9 mouse cellular contexts compared by ENCODE assay signal in genomic region chr1:138571565-138572361, GRCm38 (mm10). TPM values are rescaled to one million over a fixed set of nuclear protein-coding genes. Genes with fewer than 3 reads are reported as not detected.
A peak's percentile ranks its signal among the peaks of the same experiment; 100 is the strongest.
DNase-seq lines count a peak whose midpoint lies in the region; ATAC-seq and TF ChIP-seq lines count a peak whose summit lies in the region.
"Had no signal": no experiment of that assay in that cellular context is flagged by ENCODE, and none has a peak within 500 bp of the region (broad histone marks: within the 10 kb centered on the region; RNA-seq: fewer than 3 reads in every experiment).

No protein-coding gene starts in this region.

- peak overlapping the region; percentile 58 for H3K4me2 ChIP-seq in heart, embryonic 16.5 days (ENCODE audit: low read depth, low read length)

- no peaks in the 10 kb centered on the region for H3K9me3 ChIP-seq in embryonic facial prominence, embryonic 10.5 days
- H3K9me3 ChIP-seq in heart, embryonic 16.5 days (replicated peaks; ENCODE audit: control insufficient read depth, low read length) = no peaks in the 10 kb centered on the region

- ATAC-seq in frontal cortex, adult (ENCODE audit: low TSS enrichment) = peak; percentile 41; the same call in 1 of the 2 replicates
- peak; percentile 55; the same call in 1 of the 2 replicates for ATAC-seq in heart, embryonic 16.5 days (replicated peaks; ENCODE audit: extremely low read depth, insufficient read depth, low FRiP score)

- H3K36me3 ChIP-seq in embryonic facial prominence, embryonic 10.5 days (replicated peaks) = no peaks in the 10 kb centered on the region
- no peaks in the 10 kb centered on the region for H3K36me3 ChIP-seq in heart, embryonic 16.5 days (ENCODE audit: control insufficient read depth, insufficient read depth)

- TF ChIP-seq CTCF in cerebellum, adult 2 months (IDR thresholded peaks at IDR 0.05; ENCODE audit: borderline replicate concordance, insufficient read depth, low read depth, low read length) = no peak

- H3K9ac ChIP-seq in heart, embryonic 16.5 days (ENCODE audit: low read length) = peak overlapping the region; percentile 60

- H3K4me3 ChIP-seq in embryonic facial prominence, embryonic 10.5 days = peak overlapping the region; percentile 14; the same call in 1 of the 2 replicates
- peak overlapping the region; percentile 27 for H3K4me3 ChIP-seq in heart, embryonic 16.5 days (ENCODE audit: low read length)
- no peak overlapping the region for H3K4me3 ChIP-seq in cerebellum, adult 2 months (replicated peaks; ENCODE audit: insufficient read depth, low read depth, low read length)

- peak overlapping the region; percentile 55; the same call in 1 of the 2 replicates for H3K27ac ChIP-seq in embryonic facial prominence, embryonic 10.5 days (replicated peaks)
- H3K27ac ChIP-seq in heart, embryonic 16.5 days (ENCODE audit: low read length) = peak overlapping the region; percentile 79
- no peak overlapping the region for H3K27ac ChIP-seq in cerebellum, adult 2 months (ENCODE audit: insufficient read depth, low read length)

- H3K4me1 ChIP-seq in embryonic facial prominence, embryonic 10.5 days = peaks cover 16% of the 10 kb centered on the region
- peaks cover 20% of the 10 kb centered on the region for H3K4me1 ChIP-seq in heart, embryonic 16.5 days (ENCODE audit: control insufficient read depth, insufficient read depth, low read length)
- H3K4me1 ChIP-seq in cerebellum, adult 2 months (ENCODE audit: control insufficient read depth, insufficient read depth, low read length) = peaks cover under 1% of the 10 kb centered on the region; the same call in 1 of the 2 replicates

- no peak for TF ChIP-seq POLR2A in cerebellum, adult 2 months (IDR thresholded peaks at IDR 0.05; ENCODE audit: borderline replicate concordance, insufficient read depth, low read length)

- no peaks in the 10 kb centered on the region for H3K27me3 ChIP-seq in embryonic facial prominence, embryonic 10.5 days (replicated peaks; ENCODE audit: low read depth, poor library complexity, severe bottlenecking)
- H3K27me3 ChIP-seq in heart, embryonic 16.5 days (ENCODE audit: control insufficient read depth, insufficient read depth, low read length) = no peaks in the 10 kb centered on the region
- no peaks in the 10 kb centered on the region; the same call in 1 of the 2 replicates for H3K27me3 ChIP-seq in cerebellum, adult 2 months (ENCODE audit: control insufficient read depth, insufficient read depth, low read length)

- WGBS in embryonic facial prominence, embryonic 10.5 days = 34% methylated on average over 22 of the region's 22 CpGs
- WGBS in heart, embryonic 16.5 days = 30% methylated on average over 22 of the region's 22 CpGs
- WGBS in cerebellum, adult 2 months = 67% methylated on average over 22 of the region's 22 CpGs

- no peak for DNase-seq in frontal cortex, postnatal 25 days (ENCODE audit: low spot score in 2 of 2)
- DNase-seq in embryonic facial prominence, embryonic 10.5 days (ENCODE audit: low spot score) = peak; percentile 29
- DNase-seq in neural tube, embryonic 10.5 days (ENCODE audit: extremely low spot score, low spot score) = peak; percentile 28
- no peak for DNase-seq in layer of hippocampus, postnatal 25 days (ENCODE audit: extremely low spot score in 1 of 2, low spot score in 1 of 2)
- no peak for DNase-seq in cerebellum, adult 2 months
- no peak for DNase-seq in cerebellum, adult 18-20 months
- DNase-seq: thymus, postnatal 36 days had no signal

RNA-seq across cellular contexts. Expression of gene Nek7, which starts 48.2 kb away (rescaled TPM):
- polyA plus RNA-seq in embryonic facial prominence, embryonic 10.5 days (2016; fragmentation: Nextera tagmentation; extraction: Ambion mirVana) = 23.1 and 23.9 TPM in 2 replicates
- 43.7 and 47.8 TPM in 2 replicates for polyA plus RNA-seq in heart, embryonic 16.5 days (2015; fragmentation: Nextera tagmentation; extraction: Ambion mirVana)
- total RNA-seq in layer of hippocampus, postnatal 25 days (2021) = 10 to 100 TPM; 30.9 to 32.4 TPM
- 18.3 and 21.5 TPM in 2 replicates for polyA plus RNA-seq in cerebellum, adult 2 months (2012; rRNA removed)

Comparison
In these comparisons a context has a peak if more than half of its experiments do, and no peak if none do; other contexts are left out.
1. DNase-seq: peak in embryonic facial prominence, embryonic 10.5 days (single experiment) and neural tube, embryonic 10.5 days (single experiment); none in frontal cortex, postnatal 25 days (0 of 2), layer of hippocampus, postnatal 25 days (0 of 2), cerebellum, adult 2 months (0 of 2) and cerebellum, adult 18-20 months (0 of 2).